Mouse (Mus musculus) forebrain, embryonic 13.5 days (tissue): Measurements from ENCODE around the gene Mt4. TPM values are rescaled to one million over a fixed set of nuclear protein-coding genes. Genes with fewer than 3 reads are reported as not detected.
A peak's percentile ranks its signal among the peaks of the same experiment; 100 is the strongest.

Experiments
- ATAC-seq: fragments of 200-750 bp; cut with Nextera tagmentation; 2 replicates; pipeline ENCODE4 v1.8.0; 2017
- H3K27ac ChIP-seq: fragments of 300-500 bp; sonication (generic); 2 replicates; pipeline ENCODE4 v1.5.1; 2015; ENCODE audit warnings: inconsistent platforms, mild to moderate bottlenecking, moderate library complexity
- H3K27me3 ChIP-seq: fragments of 300-500 bp; sonication (generic); 2 replicates; pipeline ENCODE4 v1.6.1; 2015; ENCODE audit warnings: mild to moderate bottlenecking, inconsistent platforms
- H3K36me3 ChIP-seq: fragments of 300-500 bp; sonication (generic); 2 replicates; pipeline ENCODE4 v1.6.1; 2015; ENCODE audit warnings: mild to moderate bottlenecking, inconsistent platforms; ENCODE audit not compliant: poor library complexity, severe bottlenecking
- H3K4me1 ChIP-seq: fragments of 300-500 bp; sonication (generic); 2 replicates; pipeline ENCODE4 v1.6.1; 2015; ENCODE audit warnings: inconsistent platforms
- H3K4me2 ChIP-seq: fragments of 300-500 bp; sonication (generic); 2 replicates; pipeline ENCODE4 v1.6.1; 2015; ENCODE audit warnings: inconsistent platforms, mild to moderate bottlenecking, moderate library complexity
- H3K4me3 ChIP-seq: fragments of 300-500 bp; sonication (generic); 2 replicates; pipeline ENCODE4 v1.5.1; 2015; ENCODE audit warnings: mild to moderate bottlenecking, inconsistent platforms
- H3K9ac ChIP-seq: fragments of 300-500 bp; sonication (generic); 2 replicates; pipeline ENCODE4 v1.6.1; 2015; ENCODE audit warnings: mild to moderate bottlenecking, inconsistent platforms
- H3K9me3 ChIP-seq: fragments of 300-500 bp; sonication (generic); replicated peaks from 2 replicates; pipeline ENCODE4 v1.6.1; 2016; ENCODE audit warnings: inconsistent platforms
- WGBS: fragments of 180-500 bp; shearing (Covaris S2); methylation state at CpG from one replicate; pipeline ENCODE4 v1.1.7; 2015; 5-methylcytosine and 5-hydroxymethylcytosine counted together
- polyA plus RNA-seq: library from polyadenylated mRNA; unstranded; fragments of >200 nt; fragmentation: Nextera tagmentation; extraction: Ambion mirVana; gene quantifications from 2 replicates; pipeline ENCODE4 v1.2.1, GENCODE M21; 2015

Mt4 gene
- polyA plus RNA-seq: not detected in 2 replicates

DNA sequence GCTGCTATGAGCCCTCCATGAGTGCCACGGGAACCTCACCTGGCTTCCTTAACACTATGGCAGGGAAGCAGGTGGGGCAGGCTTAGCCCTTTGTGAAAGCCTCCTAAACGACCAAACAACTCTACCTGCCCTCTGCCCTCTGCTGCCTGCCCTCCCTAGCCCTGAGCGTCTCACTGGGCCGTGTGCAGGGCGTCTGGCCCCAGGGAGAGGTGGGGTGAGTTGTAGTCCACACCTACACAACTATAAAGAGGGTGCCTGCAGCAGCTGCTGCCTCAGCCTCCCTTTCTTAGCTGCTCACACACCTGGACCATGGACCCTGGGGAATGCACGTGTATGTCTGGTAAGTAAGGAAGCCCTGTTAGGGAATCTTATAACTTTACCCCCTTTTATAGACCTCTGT is at the start of gene Mt4:
Gene Mt4 (plus strand): TSS at position 265 of the 400 bp plus-strand sequence.
- no peak within 1 kb of the TSS for H3K27ac ChIP-seq
- no peaks in the 10 kb centered on the region for H3K9me3 ChIP-seq
- H3K36me3 ChIP-seq: no peaks in the 10 kb centered on the region
- H3K4me3 ChIP-seq: no peak within 1 kb of the TSS
- no peak within 1 kb of the TSS for H3K9ac ChIP-seq
- WGBS: 45% methylated on average over 6 of the region's 6 CpGs
- no peak within 1 kb of the TSS for H3K4me2 ChIP-seq
- H3K27me3 ChIP-seq: no peaks in the 10 kb centered on the region
- H3K4me1 ChIP-seq: no peaks in the 10 kb centered on the region
- ATAC-seq: no peak

- Histone ChIP-seq H3K27ac (no peak overlapping the region), H3K36me3 (peaks cover 31% of the 10 kb centered on the region), H3K4me2 (no peak overlapping the region), H3K9ac (no peak overlapping the region), H3K4me1 (no peaks in the 10 kb centered on the region), H3K27me3 (no peaks in the 10 kb centered on the region), H3K4me3 (no peak overlapping the region), H3K9me3 (no peaks in the 10 kb centered on the region)
- 87% methylated on average over 9 of the region's 9 CpGs for WGBS
- no peak for ATAC-seq
These were observed 49.0 kb upstream of the Mt4 start for GRCm38 (mm10) chr8:94087964-94088363.

DNA sequence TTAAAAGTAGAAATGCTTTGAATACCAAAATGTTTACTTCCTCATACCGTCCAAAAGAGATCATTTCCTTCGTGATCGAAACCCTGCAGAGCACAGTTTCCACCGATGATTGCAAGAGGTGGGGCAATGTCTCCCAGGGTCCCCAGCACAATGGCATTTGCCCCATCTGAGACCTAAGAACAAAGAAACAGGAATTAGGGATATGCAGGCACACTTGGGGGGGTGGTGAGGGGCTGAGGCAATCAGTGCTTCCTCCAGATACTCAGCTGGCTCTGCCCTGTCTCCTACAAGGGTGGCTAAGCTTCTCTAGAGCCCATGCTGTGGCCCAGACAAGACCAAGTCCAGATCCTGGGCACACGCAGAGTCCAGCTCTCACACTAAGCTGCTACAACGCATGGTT is 47.3 kb upstream of the Mt4 start:
- no peak overlapping the region for H3K9ac ChIP-seq
- H3K27ac ChIP-seq: no peak overlapping the region
- ATAC-seq: no peak
- H3K4me3 ChIP-seq: no peak overlapping the region
- 64% methylated on average over 6 of the region's 6 CpGs for WGBS
- H3K27me3 ChIP-seq: no peaks in the 10 kb centered on the region
- peaks cover 31% of the 10 kb centered on the region for H3K36me3 ChIP-seq
- H3K4me2 ChIP-seq: no peak overlapping the region
- no peaks in the 10 kb centered on the region for H3K4me1 ChIP-seq
- no peaks in the 10 kb centered on the region for H3K9me3 ChIP-seq

GRCm38 (mm10) chr8:94092848-94093247 is 44.1 kb upstream of the Mt4 start:
- no peak overlapping the region for H3K9ac ChIP-seq
- H3K36me3 ChIP-seq: peaks cover 9% of the 10 kb centered on the region
- H3K4me2 ChIP-seq: no peak overlapping the region
- ATAC-seq: no peak
- peaks cover 12% of the 10 kb centered on the region for H3K4me1 ChIP-seq
- no peaks in the 10 kb centered on the region for H3K27me3 ChIP-seq
- H3K4me3 ChIP-seq: no peak overlapping the region
- WGBS: 84% methylated on average over 9 of the region's 9 CpGs
- no peak overlapping the region for H3K27ac ChIP-seq
- H3K9me3 ChIP-seq: no peaks in the 10 kb centered on the region

DNA sequence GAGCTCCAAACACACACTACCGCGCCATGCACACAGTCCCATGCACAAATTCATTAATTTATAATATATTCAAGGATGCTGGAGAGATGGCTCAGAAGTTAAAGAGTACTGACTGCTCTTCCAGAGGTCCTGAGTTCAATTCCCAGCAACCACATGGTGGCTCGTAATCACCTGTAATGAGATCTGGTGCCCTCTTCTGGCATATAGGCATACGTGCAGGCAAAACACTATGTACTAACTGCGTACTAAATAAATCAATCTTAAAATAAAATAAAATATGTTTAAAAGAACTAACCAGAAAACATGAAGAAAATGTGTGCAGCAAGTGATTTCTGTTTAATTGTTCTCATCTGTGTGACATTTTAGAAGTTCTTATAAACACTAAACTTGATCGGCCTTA is 42.7 kb upstream of the Mt4 start:
- no peaks in the 10 kb centered on the region for H3K27me3 ChIP-seq
- no peaks in the 10 kb centered on the region for H3K9me3 ChIP-seq
- 81% methylated on average over 6 of the region's 6 CpGs for WGBS
- H3K27ac ChIP-seq: no peak overlapping the region
- peaks cover 18% of the 10 kb centered on the region for H3K4me1 ChIP-seq
- no peak overlapping the region for H3K4me3 ChIP-seq
- ATAC-seq: no peak
- H3K4me2 ChIP-seq: no peak overlapping the region
- H3K9ac ChIP-seq: no peak overlapping the region
- no peaks in the 10 kb centered on the region for H3K36me3 ChIP-seq

- H3K4me2 ChIP-seq: peak within 1 kb of the TSS; percentile 69
- H3K4me3 ChIP-seq: peak within 1 kb of the TSS; percentile 53
- H3K4me1 ChIP-seq: peaks cover 18% of the 10 kb centered on the region
- no peaks in the 10 kb centered on the region for H3K27me3 ChIP-seq
- peak within 1 kb of the TSS; percentile 73 for H3K9ac ChIP-seq
- H3K9me3 ChIP-seq: no peaks in the 10 kb centered on the region
- peak within 1 kb of the TSS; percentile 99 for H3K27ac ChIP-seq
- H3K36me3 ChIP-seq: no peaks in the 10 kb centered on the region
- ATAC-seq: peak; percentile 99
- WGBS: 1% methylated on average over 61 of the region's 61 CpGs
These were observed 38.7 kb upstream of the Mt4 start, which contains the start of gene Bbs2 for GRCm38 (mm10) chr8:94098081-94098974. Bbs2 (minus strand) TSS chr8:94098928.

DNA sequence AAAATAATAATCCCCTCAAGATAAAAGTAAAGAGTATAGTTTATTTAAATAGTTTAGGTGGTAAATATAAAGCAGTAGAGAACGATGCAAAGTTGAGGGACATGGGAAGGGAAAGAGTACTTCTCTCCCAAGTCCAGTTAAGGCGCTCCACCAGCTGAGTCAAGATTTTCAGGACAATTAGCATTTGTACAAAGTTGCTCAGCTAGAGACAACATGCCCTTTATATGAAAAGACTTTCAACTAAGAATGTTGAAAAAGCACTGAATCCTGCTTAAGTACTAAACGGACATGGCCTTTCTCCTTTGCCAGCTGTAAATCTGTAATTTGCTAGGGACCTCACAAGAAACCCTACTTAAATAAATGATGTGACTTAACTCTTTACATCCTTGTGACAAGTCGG is 38.0 kb upstream of the Mt4 start:
- ATAC-seq: no peak
- no peaks in the 10 kb centered on the region for H3K27me3 ChIP-seq
- H3K4me1 ChIP-seq: peaks cover 18% of the 10 kb centered on the region
- no peaks in the 10 kb centered on the region for H3K36me3 ChIP-seq
- H3K4me3 ChIP-seq: peak overlapping the region; percentile 53
- peak overlapping the region; percentile 73 for H3K9ac ChIP-seq
- peak overlapping the region; percentile 69 for H3K4me2 ChIP-seq
- WGBS: 16% methylated on average over 4 of the region's 4 CpGs
- H3K9me3 ChIP-seq: no peaks in the 10 kb centered on the region
- H3K27ac ChIP-seq: peak overlapping the region; percentile 99

DNA sequence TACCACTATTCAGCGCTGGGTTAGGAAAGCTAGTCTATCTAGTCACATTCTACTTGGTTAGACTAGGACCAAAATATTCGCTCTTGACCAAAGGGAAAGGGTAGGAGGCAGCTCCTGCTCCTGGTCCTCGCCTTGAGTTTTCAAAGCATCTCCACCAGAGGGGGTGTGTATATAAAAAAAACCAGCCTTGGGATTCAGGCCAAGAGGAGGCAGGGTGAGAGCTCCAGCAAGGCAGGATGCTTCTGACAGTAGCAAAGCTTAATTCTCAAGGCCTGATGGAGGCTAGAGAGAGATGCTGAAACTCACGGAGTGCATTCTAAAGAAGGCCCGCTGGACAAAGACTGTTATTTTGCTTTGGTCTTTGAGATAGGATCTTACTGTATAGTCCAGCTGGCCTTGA is 32.9 kb upstream of the Mt4 start:
- Histone ChIP-seq H3K4me1 (peaks cover 4% of the 10 kb centered on the region), H3K27me3 (no peaks in the 10 kb centered on the region), H3K9me3 (no peaks in the 10 kb centered on the region), H3K4me3 (no peak overlapping the region), H3K36me3 (no peaks in the 10 kb centered on the region), H3K27ac (no peak overlapping the region), H3K9ac (no peak overlapping the region), H3K4me2 (no peak overlapping the region)
- no peak for ATAC-seq
- WGBS: 59% methylated on average over 5 of the region's 5 CpGs

GRCm38 (mm10) chr8:94107871-94108270 is 29.1 kb upstream of the Mt4 start:
- H3K9ac ChIP-seq: no peak overlapping the region
- 86% methylated on average over 3 of the region's 3 CpGs for WGBS

DNA sequence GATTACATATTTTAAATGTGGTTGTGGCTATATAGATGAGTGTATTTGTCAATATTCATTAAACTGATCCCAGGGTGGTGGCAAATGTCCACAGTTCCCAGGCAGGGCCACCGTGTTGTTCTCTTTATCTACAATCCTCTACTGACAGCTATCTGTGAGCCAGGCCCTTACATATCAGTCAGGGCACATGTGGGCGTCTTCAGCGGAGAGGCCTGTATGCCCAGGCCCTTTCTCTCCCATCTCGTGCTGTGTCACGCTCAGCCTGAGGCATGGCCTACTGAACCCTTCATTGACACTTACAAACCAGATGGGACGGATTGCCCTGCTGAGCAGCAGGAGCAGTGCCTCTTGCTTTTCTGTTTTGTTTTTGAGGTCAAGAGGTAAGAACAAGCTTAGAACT is 27.6 kb upstream of the Mt4 start:
- Histone ChIP-seq H3K27me3 (no peaks in the 10 kb centered on the region), H3K4me2 (no peak overlapping the region), H3K9ac (no peak overlapping the region), H3K36me3 (no peaks in the 10 kb centered on the region), H3K4me3 (no peak overlapping the region), H3K27ac (no peak overlapping the region), H3K4me1 (peaks cover under 1% of the 10 kb centered on the region; the same call in 1 of the 2 replicates), H3K9me3 (no peaks in the 10 kb centered on the region)
- ATAC-seq: no peak
- 81% methylated on average over 6 of the region's 6 CpGs for WGBS

More at GRCm38 (mm10) chr8:94107871-94108270, 29.1 kb upstream of the Mt4 start:
- Histone ChIP-seq H3K36me3 (no peaks in the 10 kb centered on the region), H3K27me3 (no peaks in the 10 kb centered on the region), H3K27ac (no peak overlapping the region), H3K4me1 (peaks cover 4% of the 10 kb centered on the region; the same call in 1 of the 2 replicates), H3K4me2 (no peak overlapping the region), H3K4me3 (no peak overlapping the region), H3K9me3 (no peaks in the 10 kb centered on the region)
- ATAC-seq: no peak

DNA sequence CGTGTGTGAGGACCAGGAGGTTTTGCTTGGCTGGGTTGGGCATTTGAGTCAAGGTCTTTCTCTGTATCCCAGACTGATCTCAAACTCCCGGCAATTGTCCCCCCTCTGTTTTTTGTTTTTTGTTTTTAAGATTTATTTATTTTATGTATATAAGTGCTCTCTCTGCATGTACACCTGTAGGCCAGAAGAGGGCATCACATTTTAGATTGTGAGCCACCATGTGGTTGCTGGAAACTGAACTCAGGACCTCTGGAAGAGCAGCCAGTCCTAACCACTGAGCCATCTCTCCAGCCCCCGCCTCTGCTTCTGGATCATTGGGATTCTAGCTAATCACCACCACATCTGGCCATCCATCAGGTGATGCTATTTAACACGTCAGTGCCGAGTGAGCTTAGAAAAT is 27.2 kb upstream of the Mt4 start:
- H3K9ac ChIP-seq: no peak overlapping the region
- ATAC-seq: no peak
- 83% methylated on average over 5 of the region's 5 CpGs for WGBS
- no peaks in the 10 kb centered on the region for H3K9me3 ChIP-seq
- no peaks in the 10 kb centered on the region; the same call in 1 of the 2 replicates for H3K4me1 ChIP-seq
- H3K36me3 ChIP-seq: no peaks in the 10 kb centered on the region
- no peak overlapping the region for H3K27ac ChIP-seq
- no peak overlapping the region for H3K4me2 ChIP-seq
- no peaks in the 10 kb centered on the region for H3K27me3 ChIP-seq
- H3K4me3 ChIP-seq: no peak overlapping the region

DNA sequence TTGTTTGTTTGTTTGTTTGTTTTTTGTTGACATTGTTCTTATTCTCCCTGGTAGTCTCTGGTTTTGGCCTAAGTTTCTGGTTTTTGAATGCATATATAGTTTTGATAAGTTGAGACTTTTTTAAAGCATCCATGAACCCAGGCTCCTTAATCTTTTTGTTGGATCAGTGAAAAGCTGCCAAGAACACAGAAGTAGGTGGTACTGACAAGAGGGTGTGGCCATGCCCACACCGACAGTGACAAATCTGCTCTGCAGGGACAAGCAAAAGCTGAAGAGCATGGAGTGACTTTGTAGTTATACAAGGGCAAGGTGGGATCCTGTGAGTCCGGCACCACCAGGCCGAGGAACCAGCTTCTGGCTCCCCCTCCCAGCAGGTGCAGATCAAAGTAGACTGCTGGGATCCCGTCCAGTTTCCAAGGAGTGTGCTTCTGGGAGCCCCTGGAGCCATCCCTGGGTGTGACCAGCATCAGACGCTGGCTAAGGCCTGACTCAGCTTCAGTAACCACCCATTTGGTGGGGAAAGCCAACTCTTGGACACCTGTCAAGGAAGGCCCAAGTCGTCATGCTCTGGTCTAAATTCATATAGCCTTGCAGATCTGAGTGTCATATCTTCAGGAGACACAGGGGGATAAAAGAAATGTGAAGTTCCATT is 26.3 kb upstream of the Mt4 start:
- no peak overlapping the region for H3K4me3 ChIP-seq
- no peak overlapping the region for H3K4me2 ChIP-seq
- no peaks in the 10 kb centered on the region; the same call in 1 of the 2 replicates for H3K4me1 ChIP-seq
- H3K27me3 ChIP-seq: no peaks in the 10 kb centered on the region
- H3K9ac ChIP-seq: no peak overlapping the region
- no peak for ATAC-seq
- H3K27ac ChIP-seq: no peak overlapping the region
- H3K36me3 ChIP-seq: no peaks in the 10 kb centered on the region
- no peaks in the 10 kb centered on the region for H3K9me3 ChIP-seq
- WGBS: 70% methylated on average over 6 of the region's 6 CpGs
